Mouse (Mus musculus): ENCODE measurements at regions not wholly inside any gene's neighbourhood (a gene's known extent, or its start where the extent isn't known, plus 50 kb on each side); places are given as distances from the start of the nearest gene placed in this dataset.

DNA sequence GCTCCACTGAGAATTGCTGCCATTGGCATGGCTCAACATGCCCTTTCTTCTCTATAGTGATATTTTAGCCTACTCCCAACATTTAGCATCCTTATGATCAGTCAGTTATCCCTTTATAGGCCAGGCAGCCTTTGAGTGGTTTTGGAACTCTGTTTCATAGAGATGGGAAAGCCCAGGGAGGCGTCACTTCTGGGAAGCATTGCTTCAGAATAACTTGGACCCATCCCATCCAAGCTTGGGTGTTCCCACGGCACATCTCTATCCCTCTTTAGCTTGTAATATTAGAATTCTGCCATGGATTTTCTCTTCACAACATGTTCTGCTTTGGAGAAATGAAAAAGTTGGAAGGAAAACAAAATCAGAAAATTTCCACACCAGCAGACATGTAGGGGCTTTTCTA, 233.8 kb downstream of the Rnd3 start:
- no peaks in the 10 kb centered on the region for H3K36me3 ChIP-seq (ENCODE audit: control insufficient read depth, insufficient read depth, low read length)
- no peak overlapping the region for H3K4me2 ChIP-seq (replicated peaks; ENCODE audit: low read depth)
- no peak overlapping the region for H3K27ac ChIP-seq (replicated peaks)
- DNase-seq (ENCODE audit: low spot score): no peak
- H3K4me1 ChIP-seq (replicated peaks; ENCODE audit: control insufficient read depth, insufficient read depth): no peaks in the 10 kb centered on the region
- no peak for ATAC-seq (ENCODE audit: low FRiP score, low TSS enrichment)
- no peaks in the 10 kb centered on the region for H3K27me3 ChIP-seq (ENCODE audit: control insufficient read depth, insufficient read depth, low read length)
- TF ChIP-seq CTCF (IDR thresholded peaks at IDR 0.05; ENCODE audit: low read depth) (no peak), EP300 (optimal IDR thresholded peaks at IDR 0.05) (no peak)
- no peak overlapping the region for H3K9ac ChIP-seq (ENCODE audit: low read length)
- H3K4me3 ChIP-seq (ENCODE audit: low read depth, low read length): no peak overlapping the region
- H3K9me3 ChIP-seq (ENCODE audit: control insufficient read depth, low read length): no peaks in the 10 kb centered on the region
- 53% methylated on average over 2 of the region's 2 CpGs for WGBS

DNA sequence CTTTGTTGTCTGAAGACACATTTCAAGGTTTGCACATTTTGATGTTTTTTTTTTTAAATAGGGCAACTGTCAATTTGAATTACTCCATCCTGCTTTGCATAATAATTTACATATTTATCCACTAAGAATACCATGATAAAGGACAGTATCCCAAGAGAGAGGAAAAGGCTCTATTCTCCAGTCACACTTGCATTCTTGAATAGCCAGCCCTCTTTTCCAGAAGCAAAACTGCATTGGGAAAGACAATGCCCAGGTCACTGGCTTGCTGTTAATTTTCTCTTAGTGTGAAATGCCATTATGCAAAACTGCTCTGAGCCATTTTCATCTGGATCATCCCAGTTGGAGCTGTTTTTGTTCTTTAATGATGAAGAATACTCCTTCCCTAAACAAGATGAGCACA, 234.7 kb downstream of the Rnd3 start:
- no peak for ATAC-seq (ENCODE audit: low FRiP score, low TSS enrichment)
- Histone ChIP-seq H3K4me1 (replicated peaks; ENCODE audit: control insufficient read depth, insufficient read depth) (no peaks in the 10 kb centered on the region), H3K27ac (replicated peaks) (no peak overlapping the region), H3K4me3 (ENCODE audit: low read depth, low read length) (no peak overlapping the region), H3K4me2 (replicated peaks; ENCODE audit: low read depth) (no peak overlapping the region), H3K36me3 (ENCODE audit: control insufficient read depth, insufficient read depth, low read length) (no peaks in the 10 kb centered on the region), H3K27me3 (ENCODE audit: control insufficient read depth, insufficient read depth, low read length) (no peaks in the 10 kb centered on the region), H3K9ac (ENCODE audit: low read length) (no peak overlapping the region), H3K9me3 (ENCODE audit: control insufficient read depth, low read length) (no peaks in the 10 kb centered on the region)
- no peak for TF ChIP-seq EP300 (optimal IDR thresholded peaks at IDR 0.05)
- TF ChIP-seq CTCF (IDR thresholded peaks at IDR 0.05; ENCODE audit: low read depth): no peak
- no peak for DNase-seq (ENCODE audit: low spot score)

DNA sequence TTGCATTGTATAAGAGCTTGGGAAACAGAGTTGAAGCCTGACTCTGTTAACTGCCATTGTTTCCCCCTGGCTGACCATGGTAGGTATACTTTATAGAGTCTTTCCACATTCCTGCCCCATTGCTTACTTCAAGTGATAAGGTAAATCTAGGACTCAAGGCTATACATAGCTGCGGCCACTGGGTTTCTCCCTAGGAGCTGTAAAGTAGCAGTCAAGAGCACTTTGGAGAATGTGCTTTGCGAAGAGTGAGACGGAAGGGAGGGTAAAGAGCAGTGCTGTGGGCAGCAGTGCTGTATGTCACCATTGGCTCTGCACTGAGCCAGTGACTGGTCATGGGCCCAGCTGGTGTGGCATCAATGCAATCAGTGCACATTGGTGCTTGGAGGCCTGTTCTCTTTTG, 240.1 kb downstream of the Rnd3 start:
- no peak overlapping the region for H3K27ac ChIP-seq (replicated peaks)
- no peaks in the 10 kb centered on the region for H3K36me3 ChIP-seq (ENCODE audit: control insufficient read depth, insufficient read depth, low read length)
- no peak for DNase-seq (ENCODE audit: low spot score)
- H3K4me2 ChIP-seq (replicated peaks; ENCODE audit: low read depth): no peak overlapping the region
- no peak for ATAC-seq (ENCODE audit: low FRiP score, low TSS enrichment)
- no peak overlapping the region for H3K4me3 ChIP-seq (ENCODE audit: low read depth, low read length)
- H3K27me3 ChIP-seq (ENCODE audit: control insufficient read depth, insufficient read depth, low read length): no peaks in the 10 kb centered on the region
- 82% methylated on average over 3 of the region's 3 CpGs for WGBS
- no peak overlapping the region for H3K9ac ChIP-seq (ENCODE audit: low read length)
- H3K4me1 ChIP-seq (replicated peaks; ENCODE audit: control insufficient read depth, insufficient read depth): no peaks in the 10 kb centered on the region
- TF ChIP-seq EP300 (optimal IDR thresholded peaks at IDR 0.05): no peak
- TF ChIP-seq CTCF (IDR thresholded peaks at IDR 0.05; ENCODE audit: low read depth): no peak
- no peaks in the 10 kb centered on the region for H3K9me3 ChIP-seq (ENCODE audit: control insufficient read depth, low read length)

DNA sequence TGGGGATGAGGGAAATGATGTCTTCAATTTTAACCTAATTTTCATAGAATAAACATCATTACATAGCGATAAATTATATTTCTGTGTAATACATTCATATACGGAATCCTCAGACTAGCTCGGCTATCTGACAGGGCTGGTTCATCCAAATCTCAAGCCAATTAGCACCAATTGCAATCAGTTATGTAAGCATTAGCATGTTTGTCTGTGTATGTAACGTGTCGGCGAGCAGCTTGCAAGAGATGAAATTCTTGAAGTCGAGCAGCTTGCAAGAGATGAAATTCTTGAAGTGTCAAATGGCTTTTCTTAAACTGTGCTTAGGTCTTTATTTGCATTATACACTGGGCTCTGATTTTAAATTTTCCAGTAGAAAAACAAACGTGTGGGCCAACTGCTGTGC, 246.2 kb downstream of the Rnd3 start:
- ATAC-seq (ENCODE audit: low FRiP score, low TSS enrichment) (no peak), DNase-seq (ENCODE audit: low spot score) (no peak)
- Histone ChIP-seq H3K9ac (ENCODE audit: low read length) (no peak overlapping the region), H3K27me3 (ENCODE audit: control insufficient read depth, insufficient read depth, low read length) (no peaks in the 10 kb centered on the region), H3K27ac (replicated peaks) (no peak overlapping the region), H3K36me3 (ENCODE audit: control insufficient read depth, insufficient read depth, low read length) (no peaks in the 10 kb centered on the region), H3K4me2 (replicated peaks; ENCODE audit: low read depth) (no peak overlapping the region), H3K4me1 (replicated peaks; ENCODE audit: control insufficient read depth, insufficient read depth) (no peaks in the 10 kb centered on the region), H3K4me3 (ENCODE audit: low read depth, low read length) (no peak overlapping the region), H3K9me3 (ENCODE audit: control insufficient read depth, low read length) (no peaks in the 10 kb centered on the region)
- TF ChIP-seq EP300 (optimal IDR thresholded peaks at IDR 0.05): no peak
- TF ChIP-seq CTCF (IDR thresholded peaks at IDR 0.05; ENCODE audit: low read depth): no peak
- WGBS: 56% methylated on average over 8 of the region's 8 CpGs

DNA sequence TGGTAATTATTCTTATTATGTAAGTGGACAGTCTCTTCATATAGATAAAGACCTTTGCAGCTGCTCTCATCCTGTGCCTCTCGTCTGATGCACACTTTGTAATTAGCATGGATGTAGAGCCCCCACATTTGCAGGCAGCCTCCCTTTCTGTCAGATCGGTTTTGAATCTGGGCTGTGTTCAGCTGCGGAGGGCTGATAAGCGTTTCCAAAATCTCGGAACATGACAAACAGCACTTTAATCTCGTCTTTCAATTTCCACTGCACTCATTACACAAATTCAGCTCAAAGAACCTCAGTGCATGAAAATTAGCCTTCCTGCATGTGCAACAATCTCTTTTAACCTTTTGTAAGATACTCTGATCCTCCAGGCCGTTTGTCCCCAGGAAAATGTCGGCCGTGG, 246.7 kb downstream of the Rnd3 start:
- 67% methylated on average over 9 of the region's 9 CpGs for WGBS
- H3K36me3 ChIP-seq (ENCODE audit: control insufficient read depth, insufficient read depth, low read length): no peaks in the 10 kb centered on the region
- no peak for TF ChIP-seq EP300 (optimal IDR thresholded peaks at IDR 0.05)
- no peak for TF ChIP-seq CTCF (IDR thresholded peaks at IDR 0.05; ENCODE audit: low read depth)
- no peak overlapping the region for H3K4me2 ChIP-seq (replicated peaks; ENCODE audit: low read depth)
- ATAC-seq (ENCODE audit: low FRiP score, low TSS enrichment) (no peak), DNase-seq (ENCODE audit: low spot score) (no peak)
- no peaks in the 10 kb centered on the region for H3K9me3 ChIP-seq (ENCODE audit: control insufficient read depth, low read length)
- no peak overlapping the region for H3K27ac ChIP-seq (replicated peaks)
- H3K9ac ChIP-seq (ENCODE audit: low read length): no peak overlapping the region
- H3K27me3 ChIP-seq (ENCODE audit: control insufficient read depth, insufficient read depth, low read length): no peaks in the 10 kb centered on the region
- H3K4me1 ChIP-seq (replicated peaks; ENCODE audit: control insufficient read depth, insufficient read depth): no peaks in the 10 kb centered on the region
- no peak overlapping the region for H3K4me3 ChIP-seq (ENCODE audit: low read depth, low read length)

DNA sequence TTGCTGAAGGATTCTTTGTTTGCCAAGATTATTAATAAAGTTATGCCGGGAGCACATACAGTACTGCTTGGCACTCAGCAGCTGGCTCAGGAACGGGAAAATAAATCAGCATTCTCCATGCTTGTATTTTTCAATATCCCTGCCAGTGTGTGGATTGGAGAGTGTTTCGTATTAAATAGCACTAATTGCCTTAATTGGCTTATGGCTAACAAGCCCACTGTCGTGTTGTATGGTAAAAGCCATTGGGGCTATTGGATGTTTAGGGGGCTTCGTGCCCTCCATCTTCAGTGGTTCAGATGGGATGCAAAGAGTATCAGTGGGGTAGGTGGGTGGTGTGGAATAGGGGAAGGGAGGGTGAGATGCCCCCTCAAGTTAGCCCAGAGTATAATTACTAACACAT, 259.9 kb downstream of the Rnd3 start:
- no peak for ATAC-seq (ENCODE audit: low FRiP score, low TSS enrichment)
- Histone ChIP-seq H3K4me3 (ENCODE audit: low read depth, low read length) (no peak overlapping the region), H3K27me3 (ENCODE audit: control insufficient read depth, insufficient read depth, low read length) (no peaks in the 10 kb centered on the region)

More for the DNA sequence above, 259.9 kb downstream of the Rnd3 start:
- H3K36me3 ChIP-seq (ENCODE audit: control insufficient read depth, insufficient read depth, low read length): no peaks in the 10 kb centered on the region
- no peaks in the 10 kb centered on the region for H3K4me1 ChIP-seq (replicated peaks; ENCODE audit: control insufficient read depth, insufficient read depth)
- H3K27ac ChIP-seq (replicated peaks): no peak overlapping the region
- no peak overlapping the region for H3K9ac ChIP-seq (ENCODE audit: low read length)
- no peaks in the 10 kb centered on the region for H3K9me3 ChIP-seq (ENCODE audit: control insufficient read depth, low read length)
- DNase-seq (ENCODE audit: low spot score): no peak
- TF ChIP-seq EP300 (optimal IDR thresholded peaks at IDR 0.05) (no peak), CTCF (IDR thresholded peaks at IDR 0.05; ENCODE audit: low read depth) (no peak)
- H3K4me2 ChIP-seq (replicated peaks; ENCODE audit: low read depth): no peak overlapping the region
- 59% methylated on average over 5 of the region's 5 CpGs for WGBS
